Mouse (Mus musculus) C2C12 (cell line): ENCODE results near the gene 4933407L21Rik. TPM values are rescaled to one million over a fixed set of nuclear protein-coding genes. Genes with fewer than 3 reads are reported as not detected.

ENCODE experiments used
- H3K27me3 ChIP-seq: one replicate; pipeline ENCODE4 v1.6.1; 2011; ENCODE audit not compliant: control insufficient read depth, insufficient read depth, insufficient read length
- H3K36me3 ChIP-seq: one replicate; pipeline ENCODE4 v1.6.1; 2011; ENCODE audit not compliant: control insufficient read depth, insufficient read depth
- H3K4me3 ChIP-seq: one replicate; pipeline ENCODE4 v1.5.1; 2011; ENCODE audit warnings: mild to moderate bottlenecking, control low read depth; ENCODE audit not compliant: poor library complexity, insufficient read depth, severe bottlenecking
- H3K79me2 ChIP-seq: one replicate; pipeline ENCODE4 v1.6.1; 2011; ENCODE audit not compliant: control insufficient read depth, insufficient read depth
- H3K79me3 ChIP-seq: one replicate; pipeline ENCODE4 v1.6.1; 2011; ENCODE audit warnings: low read depth, control low read depth
- H3ac ChIP-seq: one replicate; pipeline ENCODE3; 2011; ENCODE audit warnings: low read depth; ENCODE audit not compliant: control insufficient read depth, insufficient read length
- CEBPB ChIP-seq: IDR thresholded peaks from one replicate; pipeline ENCODE4 v1.6.1; 2011; ENCODE audit warnings: low read depth, mild to moderate bottlenecking, control low read depth, moderate library complexity
- CTCF ChIP-seq: IDR thresholded peaks from one replicate; pipeline ENCODE4 v1.5.1; 2011; ENCODE audit not compliant: control insufficient read depth, insufficient read depth, insufficient read length
- FOSL1 ChIP-seq: IDR thresholded peaks from one replicate; pipeline ENCODE4 v1.8.0; 2011; ENCODE audit warnings: mild to moderate bottlenecking, low read length; ENCODE audit not compliant: poor library complexity, insufficient read depth, severe bottlenecking
- MAX ChIP-seq: IDR thresholded peaks from one replicate; pipeline ENCODE4 v1.6.1; 2011; ENCODE audit warnings: mild to moderate bottlenecking, control low read depth
- MYOD1 ChIP-seq: IDR thresholded peaks from one replicate; pipeline ENCODE4 v1.6.1; 2011; ENCODE audit warnings: low read depth; ENCODE audit not compliant: control insufficient read depth, insufficient read length
- MYOG ChIP-seq: IDR thresholded peaks from one replicate; pipeline ENCODE4 v1.6.1; 2011; ENCODE audit not compliant: control insufficient read depth, insufficient read length; ENCODE audit errors: extremely low read depth
- USF1 ChIP-seq: IDR thresholded peaks from one replicate; pipeline ENCODE4 v1.6.1; 2011; ENCODE audit warnings: low read depth, mild to moderate bottlenecking, control low read depth, moderate library complexity
- polyA plus RNA-seq: library from polyadenylated mRNA; unstranded; fragments of >200 nt; fragmentation: generic; extraction: Trizol; gene quantifications from one replicate; pipeline ENCODE4 v1.2.1, GENCODE M21; 2012; ENCODE audit warnings: missing spikeins

4933407L21Rik gene
- polyA plus RNA-seq, 1 experiment = not detected

DNA sequence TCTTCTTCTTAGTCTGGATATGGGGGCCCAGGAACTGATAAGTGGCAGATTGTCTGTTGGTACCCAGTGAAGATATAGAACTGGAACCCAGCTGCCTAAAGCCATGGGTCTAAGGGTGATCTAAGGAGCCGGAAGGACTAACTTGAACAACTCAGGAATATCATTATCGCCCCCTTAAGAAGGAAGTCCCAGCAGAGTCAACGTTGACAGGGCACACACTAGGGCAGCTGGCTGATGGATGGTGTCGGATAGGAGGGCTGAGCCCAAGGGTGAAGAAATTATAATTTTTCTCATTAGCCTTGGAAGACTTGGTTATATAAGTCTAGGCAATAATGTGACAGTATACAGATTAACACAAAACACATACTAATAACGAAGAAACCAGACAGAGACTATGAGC, 32.2 kb upstream of the 4933407L21Rik start:
- TF ChIP-seq CTCF = no peak
- TF ChIP-seq USF1 = no peak
- no peak for TF ChIP-seq MAX
- no peak for TF ChIP-seq CEBPB
- no peak for TF ChIP-seq MYOD1
- no peak for TF ChIP-seq MYOG
- H3K36me3 ChIP-seq = no peaks in the 10 kb centered on the region
- H3ac ChIP-seq = no peak overlapping the region
- peaks cover 11% of the 10 kb centered on the region for H3K79me2 ChIP-seq
- no peaks in the 10 kb centered on the region for H3K27me3 ChIP-seq
- no peak overlapping the region for H3K4me3 ChIP-seq
- H3K79me3 ChIP-seq = peaks cover 1% of the 10 kb centered on the region

DNA sequence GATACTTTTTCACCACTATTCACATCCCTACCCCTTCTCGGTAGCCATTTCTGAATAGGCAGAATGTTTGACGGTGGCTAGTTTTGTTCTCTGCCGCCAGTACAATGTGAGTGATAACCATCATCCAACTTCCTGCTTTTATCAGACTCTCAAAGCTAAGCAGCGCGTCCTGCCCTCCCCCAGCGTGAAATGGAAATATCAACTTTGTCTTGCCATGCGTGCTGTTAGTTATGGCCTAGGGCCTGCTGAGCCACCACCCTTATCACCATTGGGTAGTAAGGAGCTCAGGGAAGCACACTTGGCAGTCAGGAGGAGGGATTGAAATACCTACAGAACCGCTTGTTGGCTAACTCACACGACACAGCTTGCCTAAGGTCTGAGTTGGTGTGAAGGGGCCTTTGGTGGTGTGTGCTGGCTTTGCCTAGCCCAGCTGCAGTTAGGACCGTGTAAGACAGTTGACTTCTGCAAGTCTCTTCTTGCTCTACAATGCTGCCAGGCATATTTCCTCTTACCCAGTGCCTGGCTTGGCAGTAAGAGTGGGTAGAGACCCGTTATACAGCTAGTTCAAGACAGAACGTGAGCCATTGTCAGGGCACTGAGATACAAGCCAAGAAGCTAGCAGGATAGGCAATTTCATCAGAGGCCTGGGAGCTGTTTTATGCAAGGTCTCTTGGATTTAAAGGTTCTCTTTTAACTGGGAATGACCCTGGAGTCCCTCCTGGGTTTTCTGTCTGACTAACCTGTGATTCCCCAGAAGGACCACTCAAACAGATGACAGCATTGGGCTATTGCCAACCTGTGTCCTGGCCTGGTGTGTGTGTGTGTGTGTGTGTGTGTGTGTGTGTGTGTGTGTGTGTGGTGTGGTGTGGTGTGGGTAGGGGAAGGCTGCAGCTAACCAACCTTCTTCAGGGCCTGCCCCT, 31.2 kb upstream of the 4933407L21Rik start:
- no peaks in the 10 kb centered on the region for H3K27me3 ChIP-seq

DNA sequence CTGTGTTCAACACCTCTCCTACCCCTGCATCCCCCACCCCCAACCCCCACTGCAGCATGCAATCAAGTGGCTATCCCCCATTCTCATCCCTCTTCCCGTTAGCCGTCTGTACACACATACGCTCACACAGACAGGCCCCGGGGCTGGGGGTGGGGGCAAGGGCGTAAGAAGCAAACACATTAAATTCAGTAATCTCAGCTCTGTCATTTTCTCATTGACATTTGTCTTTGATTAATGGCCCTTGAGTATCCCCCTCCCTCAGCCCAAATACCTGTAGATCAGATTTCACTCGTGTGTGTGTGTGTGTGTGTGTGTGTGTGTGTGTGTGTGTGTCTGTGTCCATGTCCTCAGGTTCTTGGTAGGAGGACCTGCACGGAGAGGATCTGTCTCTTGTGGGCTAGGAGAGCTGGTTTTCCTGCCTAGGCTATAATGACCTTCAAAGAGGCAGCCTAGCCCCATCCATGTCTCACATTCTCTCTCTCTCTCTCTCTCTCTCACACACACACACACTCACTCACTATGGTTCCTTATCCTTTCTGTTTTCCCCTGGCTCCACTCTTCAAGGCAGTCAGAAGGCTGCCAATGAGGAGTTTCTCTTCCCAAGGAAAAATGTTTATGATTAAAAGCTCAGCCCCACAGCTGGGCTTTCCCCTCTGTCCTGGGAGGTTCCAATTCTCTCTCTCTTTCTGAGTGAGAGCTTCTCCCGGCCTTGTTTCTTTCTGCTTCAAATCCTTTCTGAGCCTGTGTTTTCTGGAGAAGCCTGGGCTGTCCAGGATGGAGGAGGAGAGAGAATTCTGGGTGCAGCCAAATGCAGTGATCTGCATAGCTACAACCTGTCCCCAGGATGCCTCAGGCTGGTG, 30.2 kb upstream of the 4933407L21Rik start:
- Histone ChIP-seq H3K27me3 (no peaks in the 10 kb centered on the region), H3K79me3 (peaks cover 1% of the 10 kb centered on the region), H3K4me3 (no peak overlapping the region), H3K36me3 (no peaks in the 10 kb centered on the region), H3K79me2 (peaks cover 11% of the 10 kb centered on the region), H3ac (no peak overlapping the region)
- TF ChIP-seq MYOG (no peak), MAX (no peak), CEBPB (no peak), USF1 (no peak), FOSL1 (no peak), CTCF (no peak)

More for the DNA sequence above, 31.2 kb upstream of the 4933407L21Rik start:
- Histone ChIP-seq H3K36me3 (no peaks in the 10 kb centered on the region), H3K4me3 (no peak overlapping the region), H3K79me3 (peaks cover 1% of the 10 kb centered on the region), H3ac (no peak overlapping the region), H3K79me2 (peaks cover 11% of the 10 kb centered on the region)
- TF ChIP-seq MAX (no peak), FOSL1 (no peak), USF1 (no peak), CTCF (no peak), MYOG (no peak), MYOD1 (no peak), CEBPB (no peak)

DNA sequence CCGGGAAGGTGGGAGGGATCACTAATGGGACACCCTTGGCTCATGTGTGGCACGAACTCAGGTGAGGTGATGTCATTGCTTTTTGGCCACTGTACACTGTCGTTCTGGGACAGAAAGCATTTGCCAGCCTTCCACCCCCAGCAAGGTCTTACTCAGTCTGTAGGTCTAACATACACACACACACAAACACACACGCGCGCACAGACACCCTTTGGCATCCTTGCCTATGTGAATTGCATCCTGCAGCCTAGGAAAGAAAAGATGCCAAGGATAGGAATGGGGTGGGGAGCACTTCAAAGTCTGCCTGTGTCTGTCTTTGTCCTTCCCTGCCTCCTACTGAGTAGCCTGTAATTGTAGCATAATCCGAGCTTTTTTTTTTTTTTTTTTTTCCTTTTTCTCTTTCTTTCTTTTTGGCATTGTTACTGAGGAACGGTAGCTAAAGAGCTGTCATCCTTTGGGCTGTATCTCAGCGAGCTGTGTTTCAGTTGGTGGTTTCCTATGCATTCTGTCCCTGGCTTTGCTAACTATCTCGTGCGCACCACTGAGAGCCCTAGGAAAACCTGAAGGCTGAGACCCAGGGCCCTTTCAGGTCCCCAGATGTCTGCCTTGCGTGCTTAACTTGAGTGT, 29.4 kb upstream of the 4933407L21Rik start:
- no peaks in the 10 kb centered on the region for H3K27me3 ChIP-seq
- H3K4me3 ChIP-seq = no peak overlapping the region
- TF ChIP-seq USF1 (no peak), MYOD1 (no peak), FOSL1 (no peak), MAX (no peak), MYOG (no peak), CEBPB (no peak), CTCF (no peak)
- H3K79me2 ChIP-seq = peaks cover 11% of the 10 kb centered on the region
- H3K79me3 ChIP-seq = peaks cover 1% of the 10 kb centered on the region
- no peak overlapping the region for H3ac ChIP-seq
- H3K36me3 ChIP-seq = no peaks in the 10 kb centered on the region

DNA sequence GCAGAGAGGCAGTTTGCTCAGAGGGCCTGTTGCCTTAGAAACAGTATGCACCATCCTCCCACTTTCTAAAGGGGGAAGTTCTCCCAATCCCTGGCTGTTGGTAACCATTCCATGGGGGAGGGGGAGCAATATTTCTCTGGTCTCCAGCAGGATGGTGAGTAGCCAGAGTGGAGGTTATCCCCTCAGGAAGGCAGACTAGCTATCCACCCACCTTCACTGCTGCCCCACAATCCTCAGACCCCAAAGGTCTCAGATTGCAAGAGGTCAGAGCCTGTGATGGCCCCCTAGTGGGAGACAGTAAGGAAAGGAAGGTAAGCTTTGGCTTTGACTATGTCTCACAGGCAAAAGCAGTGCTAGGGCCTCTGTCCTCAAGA, 28.9 kb upstream of the 4933407L21Rik start:
- Histone ChIP-seq H3K27me3 (no peaks in the 10 kb centered on the region), H3K79me2 (peaks cover 11% of the 10 kb centered on the region), H3ac (no peak overlapping the region), H3K79me3 (peaks cover 1% of the 10 kb centered on the region), H3K4me3 (no peak overlapping the region), H3K36me3 (no peaks in the 10 kb centered on the region)
- TF ChIP-seq CTCF (no peak), FOSL1 (no peak), MYOD1 (no peak), MAX (no peak), CEBPB (no peak), USF1 (no peak), MYOG (no peak)
